Mouse (Mus musculus) liver, embryonic 16.5 days (tissue): ENCODE data around the gene Prss32. TPM values are rescaled to one million over a fixed set of nuclear protein-coding genes. Genes with fewer than 3 reads are reported as not detected.
"Not testable (repeated sequence)": the region's sequence is repeated elsewhere in the genome, so short reads cannot be mapped to it uniquely, and the experiment has no call there.

ENCODE experiments used
- ATAC-seq: fragments of 200-750 bp; cut with Nextera tagmentation; 2 replicates; pipeline ENCODE4 v1.8.0; 2017; ENCODE audit warnings: low read depth, mild to moderate bottlenecking, moderate number of reproducible peaks, moderate library complexity
- H3K27ac ChIP-seq: fragments of 300-500 bp; sonication (generic); 2 replicates; pipeline ENCODE4 v1.5.1; 2014; ENCODE audit warnings: mild to moderate bottlenecking, low read length
- H3K27me3 ChIP-seq: fragments of 300-500 bp; sonication (generic); 2 replicates; pipeline ENCODE4 v1.6.1; 2014; ENCODE audit warnings: low read depth, low read length, mixed read lengths; ENCODE audit not compliant: control insufficient read depth, insufficient read depth
- H3K36me3 ChIP-seq: fragments of 300-500 bp; sonication (generic); 2 replicates; pipeline ENCODE4 v1.6.1; 2014; ENCODE audit warnings: mild to moderate bottlenecking; ENCODE audit not compliant: control insufficient read depth, insufficient read depth
- H3K4me1 ChIP-seq: fragments of 300-500 bp; sonication (generic); 2 replicates; pipeline ENCODE4 v1.6.1; 2014; ENCODE audit warnings: low read depth, low read length, mixed read lengths; ENCODE audit not compliant: control insufficient read depth
- H3K4me2 ChIP-seq: fragments of 300-500 bp; sonication (generic); 2 replicates; pipeline ENCODE4 v1.6.1; 2014; ENCODE audit warnings: low read depth, low read length, mixed read lengths
- H3K4me3 ChIP-seq: fragments of 300-500 bp; sonication (generic); 2 replicates; pipeline ENCODE4 v1.5.1; 2014; ENCODE audit warnings: low read depth, mild to moderate bottlenecking, low read length
- H3K9ac ChIP-seq: fragments of 300-500 bp; sonication (generic); 2 replicates; pipeline ENCODE4 v1.6.1; 2014; ENCODE audit warnings: low read depth, low read length
- H3K9me3 ChIP-seq: fragments of 300-500 bp; sonication (generic); replicated peaks from 2 replicates; pipeline ENCODE4 v1.6.1; 2016; ENCODE audit warnings: low read length; ENCODE audit not compliant: control insufficient read depth
- WGBS: fragments of 180-500 bp; shearing (Covaris S2); extraction: QIAGEN DNeasy Blood & Tissue Kit; methylation state at CpG from one replicate; pipeline ENCODE4 v1.1.7; 2014; ENCODE audit not compliant: insufficient replicate concordance; 5-methylcytosine and 5-hydroxymethylcytosine counted together
- microRNA-seq: library from miRNA; unstranded; fragments of <30 nt; microRNA quantifications from one replicate; pipeline ENCODE4, GENCODE M21; 2016
- polyA plus RNA-seq: library from polyadenylated mRNA; unstranded; fragments of >200 nt; fragmentation: Nextera tagmentation; extraction: Ambion mirVana; gene quantifications from 2 replicates; pipeline ENCODE4 v1.2.1, GENCODE M21; 2015

Gene Prss32
- polyA plus RNA-seq, 1 experiment from 2014 or later: not detected

GRCm38 (mm10) chr17:23877166-23877565, 33.5 kb downstream of the Prss32 start:
- no peaks in the 10 kb centered on the region for H3K27me3 ChIP-seq
- no peak overlapping the region for H3K9ac ChIP-seq
- H3K4me3 ChIP-seq: no peak overlapping the region
- no peaks in the 10 kb centered on the region for H3K9me3 ChIP-seq
- H3K36me3 ChIP-seq: no peaks in the 10 kb centered on the region
- 76% methylated on average over 2 of the region's 2 CpGs for WGBS
- no peaks in the 10 kb centered on the region for H3K4me1 ChIP-seq
- H3K4me2 ChIP-seq: no peak overlapping the region
- H3K27ac ChIP-seq: no peak overlapping the region
- no peak for ATAC-seq

DNA sequence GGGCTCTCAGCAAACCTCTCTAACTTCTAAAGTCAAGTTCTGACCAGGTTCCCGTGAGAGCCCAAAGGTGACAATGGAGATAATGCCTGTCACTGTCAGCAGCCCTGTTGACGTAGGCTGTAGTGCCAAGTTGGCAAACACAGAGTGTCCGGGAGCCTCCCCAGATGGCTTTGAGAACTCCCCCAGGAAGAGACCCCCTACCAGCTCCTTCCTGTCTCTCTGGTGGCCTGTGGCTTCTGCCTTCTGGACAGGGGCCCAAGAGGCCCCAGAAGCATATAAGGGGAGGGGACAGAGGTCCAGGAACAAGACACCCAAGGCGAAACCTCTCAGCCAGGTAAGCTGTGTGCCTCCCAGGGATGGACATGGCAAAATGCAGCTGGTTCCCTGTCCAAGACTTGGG, 36.9 kb downstream of the Prss32 start, which contains the start of the genes Dcpp1 and Dcpp2:
Dcpp1 (plus strand) TSS at position 301 of the 400 bp plus-strand sequence.
Dcpp2 (plus strand) TSS at position 305 of the 400 bp plus-strand sequence.
- H3K4me3 ChIP-seq, H3K9me3 ChIP-seq, ATAC-seq, H3K27ac ChIP-seq, H3K4me2 ChIP-seq, H3K4me1 ChIP-seq, H3K36me3 ChIP-seq, H3K27me3 ChIP-seq, H3K9ac ChIP-seq: not testable (repeated sequence)
- WGBS: 46% methylated on average over 4 of the region's 4 CpGs

Small RNA genes within 50 kb of the gene (microRNA-seq; reads per million reads assigned to microRNA genes)
- 0.74 reads per million for gene Mir5125

Other genes starting within 250 kb of the Prss32 start
- 1.3 and 1.6 TPM in 2 replicates for gene Zfp13, start 244.4 kb upstream of the Prss32 start, polyA plus RNA-seq
- gene Zscan10, start 243.0 kb upstream of the Prss32 start, polyA plus RNA-seq: not detected in 2 replicates
- gene Mmp25, start 198.6 kb upstream of the Prss32 start, polyA plus RNA-seq: 0.42 and 0.50 TPM in 2 replicates
- 0.12 TPM in 1 of 2 replicates, not detected in the other for gene Bicdl2, start 183.3 kb upstream of the Prss32 start, polyA plus RNA-seq
- gene Hcfc1r1, start 170.3 kb upstream of the Prss32 start, polyA plus RNA-seq: 18.9 and 23.2 TPM in 2 replicates
- 19.1 and 20.4 TPM in 2 replicates for gene Thoc6, start 170.0 kb upstream of the Prss32 start, polyA plus RNA-seq
- 7.0 and 8.6 TPM in 2 replicates for gene Tnfrsf12a, start 166.4 kb upstream of the Prss32 start, polyA plus RNA-seq
- 1.2 and 1.4 TPM in 2 replicates for gene Cldn6, start 164.6 kb upstream of the Prss32 start, polyA plus RNA-seq
- gene Cldn9, start 159.8 kb upstream of the Prss32 start, polyA plus RNA-seq: 0.18 TPM in 1 of 2 replicates, not detected in the other
- 0.04 and 0.14 TPM in 2 replicates for gene 1520401A03Rik, start 121.1 kb upstream of the Prss32 start, polyA plus RNA-seq
- gene Pkmyt1, start 117.5 kb upstream of the Prss32 start, polyA plus RNA-seq: 24.9 and 26.0 TPM in 2 replicates
- 7.5 and 7.6 TPM in 2 replicates for gene Paqr4, start 103.0 kb upstream of the Prss32 start, polyA plus RNA-seq
- gene Kremen2, start 98.0 kb upstream of the Prss32 start, polyA plus RNA-seq: not detected in 2 replicates
- 8.6 and 10.6 TPM in 2 replicates for gene Flywch1, start 72.3 kb upstream of the Prss32 start, polyA plus RNA-seq
- 0.64 and 0.86 TPM in 2 replicates for gene Flywch2, start 57.8 kb upstream of the Prss32 start, polyA plus RNA-seq
- gene Srrm2, start 53.3 kb upstream of the Prss32 start, polyA plus RNA-seq: 150 and 172 TPM in 2 replicates
- gene Elob, start 14.7 kb upstream of the Prss32 start, polyA plus RNA-seq: 426 and 436 TPM in 2 replicates
- gene Prss33, start 7.8 kb upstream of the Prss32 start, polyA plus RNA-seq: not detected in 2 replicates
- gene Prss41, start 317 bp downstream of the Prss32 start, polyA plus RNA-seq: 0.06 TPM in 1 of 2 replicates, not detected in the other
- gene Prss21, start 24.2 kb downstream of the Prss32 start, polyA plus RNA-seq: not detected in 2 replicates
- not detected in 2 replicates for gene Dcpp1, start 37.0 kb downstream of the Prss32 start, polyA plus RNA-seq
- not detected in 2 replicates for gene Dcpp2, start 37.0 kb downstream of the Prss32 start, polyA plus RNA-seq
- gene Dcpp3, start 73.6 kb downstream of the Prss32 start, polyA plus RNA-seq: not detected in 2 replicates
- gene Sbp, start 97.8 kb downstream of the Prss32 start, polyA plus RNA-seq: not detected in 2 replicates
- gene Sbpl, start 111.4 kb downstream of the Prss32 start, polyA plus RNA-seq: not detected in 2 replicates
- gene Prss30, start 136.7 kb downstream of the Prss32 start, polyA plus RNA-seq: 0.07 TPM in 1 of 2 replicates, not detected in the other
- gene Prss22, start 154.2 kb downstream of the Prss32 start, polyA plus RNA-seq: not detected in 2 replicates
- not detected in 2 replicates for gene Prss27, start 194.3 kb downstream of the Prss32 start, polyA plus RNA-seq
- gene Kctd5, start 229.6 kb downstream of the Prss32 start, polyA plus RNA-seq: 10.3 and 10.8 TPM in 2 replicates